Mouse (Mus musculus) neural tube, embryonic 14.5 days (tissue): ENCODE data around the gene Papss2. TPM values are rescaled to one million over a fixed set of nuclear protein-coding genes. Genes with fewer than 3 reads are reported as not detected.

ENCODE experiments used
- ATAC-seq: fragments of 200-750 bp; cut with Nextera tagmentation; 2 replicates; pipeline ENCODE4 v1.8.0; 2017; ENCODE audit warnings: low read depth, mild to moderate bottlenecking, moderate TSS enrichment, moderate library complexity
- H3K27ac ChIP-seq: fragments of 300-500 bp; sonication (generic); 2 replicates; pipeline ENCODE4 v1.5.1; 2014; ENCODE audit warnings: low read depth, mild to moderate bottlenecking, control low read depth, low read length, moderate library complexity, mixed read lengths
- H3K27me3 ChIP-seq: fragments of 300-500 bp; sonication (generic); 2 replicates; pipeline ENCODE4 v1.6.1; 2014; ENCODE audit warnings: low read length; ENCODE audit not compliant: control insufficient read depth, insufficient read depth
- H3K36me3 ChIP-seq: fragments of 300-500 bp; sonication (generic); 2 replicates; pipeline ENCODE4 v1.6.1; 2014; ENCODE audit warnings: low read length, mixed read lengths; ENCODE audit not compliant: control insufficient read depth, insufficient read depth
- H3K4me1 ChIP-seq: fragments of 300-500 bp; sonication (generic); 2 replicates; pipeline ENCODE4 v1.6.1; 2014; ENCODE audit warnings: low read length; ENCODE audit not compliant: control insufficient read depth, insufficient read depth
- H3K4me2 ChIP-seq: fragments of 300-500 bp; sonication (generic); 2 replicates; pipeline ENCODE4 v1.6.1; 2014; ENCODE audit warnings: mild to moderate bottlenecking, low read depth, low read length, control low read depth
- H3K4me3 ChIP-seq: fragments of 300-500 bp; sonication (generic); 2 replicates; pipeline ENCODE4 v1.5.1; 2014; ENCODE audit warnings: low read depth, low read length, control low read depth, mixed read lengths
- H3K9ac ChIP-seq: fragments of 300-500 bp; sonication (generic); replicated peaks from 2 replicates; pipeline ENCODE4 v1.6.1; 2014; ENCODE audit warnings: low read depth, mild to moderate bottlenecking, control low read depth, low read length, mixed read lengths
- H3K9me3 ChIP-seq: fragments of 300-500 bp; sonication (generic); 2 replicates; pipeline ENCODE4 v1.6.1; 2016; ENCODE audit warnings: low read length; ENCODE audit not compliant: control insufficient read depth
- WGBS: fragments of 180-500 bp; shearing (Covaris S2); extraction: QIAGEN DNeasy Blood & Tissue Kit; methylation state at CpG from one replicate; pipeline ENCODE4 v1.1.7; 2014; 5-methylcytosine and 5-hydroxymethylcytosine counted together
- polyA plus RNA-seq: library from polyadenylated mRNA; unstranded; fragments of >200 nt; fragmentation: Nextera tagmentation; extraction: Ambion mirVana; gene quantifications from 2 replicates; pipeline ENCODE4 v1.2.1, GENCODE M21; 2014

The Papss2 gene
- polyA plus RNA-seq, 1 experiment from 2014 or later: 1.5 TPM

DNA sequence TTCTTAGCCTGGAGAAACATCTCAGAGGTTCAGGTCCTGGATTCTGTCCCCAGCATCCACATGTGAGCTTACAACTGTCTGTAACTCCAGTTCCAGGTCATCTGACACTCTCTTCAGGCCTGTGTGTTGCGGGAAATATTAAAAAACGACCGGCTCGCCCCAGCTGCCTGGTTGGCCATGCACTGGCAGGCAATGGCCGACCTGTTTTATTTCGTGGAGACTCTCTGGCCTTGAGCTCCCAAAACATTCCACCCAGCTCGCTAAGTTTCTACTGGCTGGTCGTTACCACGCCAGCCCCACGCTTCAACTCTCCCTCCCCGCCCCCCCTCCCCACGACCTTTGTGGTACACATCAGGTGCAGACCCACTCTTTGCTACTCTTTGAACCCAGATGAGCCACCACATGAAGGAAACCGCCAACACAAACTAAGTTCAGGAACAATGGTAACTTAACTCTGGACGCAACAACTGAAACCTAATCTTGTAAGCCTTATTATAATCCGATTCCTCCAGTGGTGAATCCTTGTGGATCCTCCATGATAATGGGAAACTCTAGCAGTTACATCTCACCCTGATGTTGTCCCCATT, 25.4 kb downstream of the Papss2 start:
- no peak overlapping the region for H3K4me2 ChIP-seq
- no peak overlapping the region for H3K9ac ChIP-seq
- no peak overlapping the region for H3K27ac ChIP-seq
- no peaks in the 10 kb centered on the region for H3K27me3 ChIP-seq
- H3K9me3 ChIP-seq: no peaks in the 10 kb centered on the region
- WGBS: 90% methylated on average over 15 of the region's 15 CpGs
- H3K36me3 ChIP-seq: no peaks in the 10 kb centered on the region
- H3K4me1 ChIP-seq: no peaks in the 10 kb centered on the region
- H3K4me3 ChIP-seq: no peak overlapping the region
- ATAC-seq: no peak

DNA sequence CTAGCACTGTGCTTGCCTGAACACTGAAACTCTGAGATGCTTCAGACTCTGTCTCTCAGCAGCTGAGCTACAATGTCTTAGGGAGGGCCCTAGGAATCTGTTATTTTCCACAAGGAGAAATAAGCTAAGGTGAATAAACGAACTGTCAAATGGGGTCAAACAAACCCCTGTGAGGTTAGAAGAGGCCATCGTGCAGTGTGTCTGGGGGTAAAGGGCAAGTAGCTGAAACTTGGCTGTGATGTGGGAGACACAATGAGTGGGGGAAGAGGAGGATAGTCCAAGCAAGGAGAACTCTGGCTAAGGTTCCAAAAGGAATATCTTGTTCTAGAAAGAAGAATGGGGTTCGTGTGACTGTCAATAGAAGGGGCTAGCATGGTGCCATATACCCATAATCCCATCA, 26.6 kb downstream of the Papss2 start:
- Histone ChIP-seq H3K9me3 (no peaks in the 10 kb centered on the region), H3K4me3 (no peak overlapping the region), H3K27me3 (no peaks in the 10 kb centered on the region), H3K9ac (no peak overlapping the region), H3K27ac (no peak overlapping the region), H3K4me1 (no peaks in the 10 kb centered on the region), H3K4me2 (no peak overlapping the region), H3K36me3 (no peaks in the 10 kb centered on the region)
- no peak for ATAC-seq
- WGBS: 84% methylated on average over 3 of the region's 3 CpGs

DNA sequence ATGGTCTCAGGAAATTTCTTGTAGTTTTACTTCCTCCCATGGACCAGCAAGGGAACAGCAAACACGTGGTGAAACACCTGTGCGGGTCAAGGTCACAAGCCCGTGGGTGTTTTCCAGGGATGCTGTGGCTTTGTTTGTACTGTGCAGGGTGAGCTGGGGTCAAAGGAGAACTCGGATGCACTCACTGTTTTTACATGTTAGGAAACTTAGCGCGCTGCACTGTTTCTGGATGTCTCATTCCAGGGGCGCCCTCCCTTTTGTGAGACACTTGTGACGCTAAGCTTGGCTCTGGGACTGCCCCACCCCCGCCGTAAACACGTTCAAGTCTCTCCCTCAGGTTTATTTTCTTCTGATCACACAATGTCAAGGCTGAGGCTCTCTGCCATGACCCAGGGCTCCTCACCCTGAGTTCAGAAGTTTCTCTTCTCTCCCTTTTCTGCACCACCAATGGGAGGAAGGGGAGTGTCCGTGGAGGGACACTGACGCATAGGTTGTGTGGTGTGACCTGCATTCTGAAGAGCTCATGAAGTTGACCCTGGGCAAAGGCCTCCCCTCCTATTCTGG, 31.3 kb downstream of the Papss2 start:
- Histone ChIP-seq H3K4me1 (no peaks in the 10 kb centered on the region), H3K9ac (no peak overlapping the region), H3K27ac (no peak overlapping the region), H3K36me3 (no peaks in the 10 kb centered on the region), H3K9me3 (no peaks in the 10 kb centered on the region), H3K27me3 (no peaks in the 10 kb centered on the region), H3K4me2 (no peak overlapping the region), H3K4me3 (no peak overlapping the region)
- 70% methylated on average over 13 of the region's 13 CpGs for WGBS
- ATAC-seq: no peak

- H3K9ac ChIP-seq: no peak overlapping the region
- WGBS: 89% methylated on average over 4 of the region's 4 CpGs
- no peak overlapping the region for H3K4me3 ChIP-seq
- no peaks in the 10 kb centered on the region for H3K36me3 ChIP-seq
- H3K27me3 ChIP-seq: no peaks in the 10 kb centered on the region
- ATAC-seq: no peak
- no peak overlapping the region for H3K27ac ChIP-seq
- H3K4me1 ChIP-seq: no peaks in the 10 kb centered on the region
- H3K4me2 ChIP-seq: no peak overlapping the region
- no peaks in the 10 kb centered on the region for H3K9me3 ChIP-seq
These were observed 32.0 kb downstream of the Papss2 start for GRCm38 (mm10) chr19:32627631-32628030.

GRCm38 (mm10) chr19:32628572-32629132, 33.1 kb downstream of the Papss2 start:
- no peak overlapping the region for H3K4me3 ChIP-seq
- H3K4me1 ChIP-seq: no peaks in the 10 kb centered on the region
- no peaks in the 10 kb centered on the region for H3K36me3 ChIP-seq
- H3K9ac ChIP-seq: no peak overlapping the region
- H3K4me2 ChIP-seq: no peak overlapping the region
- H3K9me3 ChIP-seq: no peaks in the 10 kb centered on the region
- no peaks in the 10 kb centered on the region for H3K27me3 ChIP-seq
- WGBS: 78% methylated on average over 7 of the region's 7 CpGs
- H3K27ac ChIP-seq: no peak overlapping the region
- ATAC-seq: no peak

DNA sequence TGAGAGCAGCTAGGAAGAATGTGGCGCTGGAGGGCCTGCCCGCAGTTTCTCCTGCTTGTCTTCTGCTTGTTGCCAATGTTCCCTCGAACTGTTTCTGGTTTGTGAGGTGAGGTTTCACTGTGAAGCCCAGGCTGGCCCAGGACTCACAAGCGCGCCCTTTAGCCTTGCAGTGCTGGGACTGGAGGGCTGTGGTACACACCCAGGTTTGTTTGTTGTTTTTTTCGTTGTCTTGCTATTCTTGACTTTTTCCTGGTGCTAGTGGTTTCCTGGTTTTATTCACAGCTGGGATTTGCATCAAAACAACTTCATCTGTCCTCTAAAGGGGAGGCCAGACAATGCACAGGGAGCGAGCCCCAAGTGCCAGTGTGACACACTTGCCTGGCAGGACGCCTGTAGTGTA, 39.3 kb downstream of the Papss2 start:
- no peaks in the 10 kb centered on the region for H3K27me3 ChIP-seq
- H3K9me3 ChIP-seq: no peaks in the 10 kb centered on the region
- no peaks in the 10 kb centered on the region for H3K4me1 ChIP-seq
- no peak overlapping the region for H3K27ac ChIP-seq
- H3K9ac ChIP-seq: no peak overlapping the region
- H3K36me3 ChIP-seq: no peaks in the 10 kb centered on the region
- no peak overlapping the region for H3K4me3 ChIP-seq
- H3K4me2 ChIP-seq: no peak overlapping the region
- ATAC-seq: no peak
- WGBS: 75% methylated on average over 8 of the region's 8 CpGs

- no peak overlapping the region for H3K9ac ChIP-seq
- no peaks in the 10 kb centered on the region for H3K4me1 ChIP-seq
- no peak overlapping the region for H3K27ac ChIP-seq
- H3K9me3 ChIP-seq: no peaks in the 10 kb centered on the region
- H3K36me3 ChIP-seq: no peaks in the 10 kb centered on the region
- WGBS: 85% methylated on average over 16 of the region's 16 CpGs
- no peaks in the 10 kb centered on the region for H3K27me3 ChIP-seq
- H3K4me2 ChIP-seq: no peak overlapping the region
- ATAC-seq: no peak
- no peak overlapping the region for H3K4me3 ChIP-seq
These were observed 42.0 kb downstream of the Papss2 start for GRCm38 (mm10) chr19:32637357-32638275.

GRCm38 (mm10) chr19:32638276-32638903, 42.8 kb downstream of the Papss2 start:
- no peak overlapping the region for H3K9ac ChIP-seq
- H3K36me3 ChIP-seq: no peaks in the 10 kb centered on the region
- no peak for ATAC-seq
- H3K27ac ChIP-seq: no peak overlapping the region
- H3K27me3 ChIP-seq: no peaks in the 10 kb centered on the region
- 77% methylated on average over 13 of the region's 13 CpGs for WGBS
- H3K4me2 ChIP-seq: no peak overlapping the region
- H3K9me3 ChIP-seq: no peaks in the 10 kb centered on the region
- H3K4me1 ChIP-seq: no peaks in the 10 kb centered on the region
- no peak overlapping the region for H3K4me3 ChIP-seq
